Mouse (Mus musculus) brain, adult 10 weeks (tissue): ENCODE data around the gene Jak2. TPM values are rescaled to one million over a fixed set of nuclear protein-coding genes. Genes with fewer than 3 reads are reported as not detected.

Source experiments
- polyA plus RNA-seq: library from polyadenylated mRNA; stranded (reverse); fragments of 350-450 nt; fragmentation: Illumina TruSeq; extraction: RNeasy Lipid Tissue Mini Kit (QIAGEN cat#74804); gene quantifications from one replicate; pipeline ENCODE4 v1.2.3, GENCODE M21; 2015; ENCODE audit warnings: low read depth, low replicate concordance

Jak2 gene
- 24.4 TPM for polyA plus RNA-seq

GRCm38 (mm10) chr19:29251191-29251957, at the start of gene Jak2:
Gene Jak2 (plus strand): TSS chr19:29251828.

GRCm38 (mm10) chr19:29325053-29325851, 73.6 kb downstream of the Jak2 start, which contains the start of gene Insl6:
Gene Insl6 (minus strand): TSS chr19:29325356.

GRCm38 (mm10) chr19:29334068-29334745, 82.6 kb downstream of the Jak2 start, which contains the start of gene Rln1:
Gene Rln1 (minus strand): TSS chr19:29334670.

Other genes with a start within 250 kb of the Jak2 start
- 80.9 TPM for gene Ak3, start 203.9 kb upstream of the Jak2 start, polyA plus RNA-seq
- 21.6 TPM for gene Rcl1, start 150.5 kb upstream of the Jak2 start, polyA plus RNA-seq
- 1.8 TPM for gene Insl6, start 73.5 kb downstream of the Jak2 start, polyA plus RNA-seq
- 0.48 TPM for gene Rln1, start 82.8 kb downstream of the Jak2 start, polyA plus RNA-seq
- 42.6 TPM for gene Plgrkt, start 115.6 kb downstream of the Jak2 start, polyA plus RNA-seq
- gene Cd274, start 115.6 kb downstream of the Jak2 start, polyA plus RNA-seq: 1.7 TPM
- not detected for gene Pdcd1lg2, start 159.1 kb downstream of the Jak2 start, polyA plus RNA-seq